Mouse (Mus musculus) olfactory bulb, adult 2 months (tissue): ENCODE results near the gene Ksr1. TPM values are rescaled to one million over a fixed set of nuclear protein-coding genes. Genes with fewer than 3 reads are reported as not detected.

ENCODE experiments used
- H3K27ac ChIP-seq: fragments of 200-500 bp; 2 replicates; pipeline ENCODE4 v1.5.1; 2012; ENCODE audit warnings: low read depth, low read length; ENCODE audit not compliant: insufficient read depth
- H3K4me1 ChIP-seq: fragments of 200-500 bp; 2 replicates; pipeline ENCODE4 v1.6.1; 2012; ENCODE audit warnings: low read length; ENCODE audit not compliant: control insufficient read depth, insufficient read depth
- H3K4me3 ChIP-seq: fragments of 200-500 bp; 2 replicates; pipeline ENCODE4 v1.5.1; 2012; ENCODE audit warnings: mild to moderate bottlenecking, low read depth, low read length, moderate library complexity; ENCODE audit not compliant: insufficient read depth
- CTCF ChIP-seq: fragments of 200-500 bp; IDR thresholded peaks from 2 replicates; pipeline ENCODE4 v1.5.1; 2012; ENCODE audit warnings: low read depth, mild to moderate bottlenecking, low read length, moderate library complexity; ENCODE audit not compliant: insufficient read depth
- POLR2A ChIP-seq: fragments of 200-500 bp; IDR thresholded peaks from 2 replicates; pipeline ENCODE4 v1.6.1; 2012; ENCODE audit warnings: mild to moderate bottlenecking, low read depth, low read length, moderate library complexity; ENCODE audit not compliant: insufficient read depth
- WGBS: fragments of 180-500 bp; shearing (Covaris S2); methylation state at CpG from one replicate; pipeline ENCODE4 v1.1.7; 2018; 5-methylcytosine and 5-hydroxymethylcytosine counted together
- polyA plus RNA-seq: library from polyadenylated mRNA; stranded (reverse); fragments of >200 nt; gene quantifications from 2 replicates; pipeline ENCODE4 v1.2.4, GENCODE M21; 2012; ENCODE audit warnings: low replicate concordance; ENCODE audit not compliant: missing spikeins, insufficient read depth, insufficient read length

Ksr1 gene
- polyA plus RNA-seq, 1 experiment: not detected

DNA sequence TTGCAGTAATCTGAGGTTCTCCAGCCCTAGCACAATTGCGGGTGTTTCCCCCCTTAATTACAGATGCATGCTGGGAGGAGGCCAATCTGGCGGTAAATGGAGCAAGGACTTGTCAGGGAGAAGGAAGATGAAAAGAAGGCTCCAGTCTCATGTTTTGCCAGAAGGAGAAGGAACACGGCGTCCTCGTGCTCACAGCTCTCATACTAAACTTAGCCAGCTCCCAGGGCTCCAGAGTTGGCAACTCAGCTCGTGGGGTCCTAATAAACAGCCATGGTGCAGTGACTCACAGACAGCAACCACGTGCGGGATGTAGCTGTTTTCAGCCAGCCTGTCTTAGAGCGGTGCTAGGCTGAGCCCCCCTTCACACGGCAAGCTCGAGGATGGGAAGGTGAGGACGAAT, 36.7 kb upstream of the Ksr1 start:
- WGBS: 17% methylated on average over 12 of the region's 12 CpGs
- Histone ChIP-seq H3K27ac (peak overlapping the region; percentile 88), H3K4me3 (no peak overlapping the region), H3K4me1 (peaks cover 33% of the 10 kb centered on the region)
- TF ChIP-seq CTCF (no peak), POLR2A (no peak)

DNA sequence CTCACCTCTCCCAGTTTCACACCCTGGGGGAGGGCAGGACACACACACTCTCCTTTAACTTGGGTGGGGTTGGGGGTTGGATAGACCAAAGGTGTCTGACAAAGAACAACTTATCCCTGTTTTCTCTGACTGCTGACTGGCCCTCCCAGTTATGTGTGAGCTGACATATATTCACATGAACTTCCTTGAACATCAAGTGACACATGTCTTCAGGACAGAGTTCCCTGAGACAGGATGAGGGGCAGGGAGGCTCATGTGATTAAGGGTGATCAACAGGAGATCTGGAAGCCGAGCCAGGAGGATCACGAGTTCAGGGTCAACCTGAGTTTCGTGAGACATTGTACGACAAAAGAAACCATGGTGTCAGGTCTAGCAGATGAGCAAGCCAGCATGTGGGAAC, 35.7 kb upstream of the Ksr1 start:
- TF ChIP-seq POLR2A: no peak
- TF ChIP-seq CTCF: no peak
- H3K4me1 ChIP-seq: peaks cover 27% of the 10 kb centered on the region
- no peak overlapping the region for H3K4me3 ChIP-seq
- 69% methylated on average over 4 of the region's 4 CpGs for WGBS
- peak overlapping the region; percentile 88 for H3K27ac ChIP-seq

DNA sequence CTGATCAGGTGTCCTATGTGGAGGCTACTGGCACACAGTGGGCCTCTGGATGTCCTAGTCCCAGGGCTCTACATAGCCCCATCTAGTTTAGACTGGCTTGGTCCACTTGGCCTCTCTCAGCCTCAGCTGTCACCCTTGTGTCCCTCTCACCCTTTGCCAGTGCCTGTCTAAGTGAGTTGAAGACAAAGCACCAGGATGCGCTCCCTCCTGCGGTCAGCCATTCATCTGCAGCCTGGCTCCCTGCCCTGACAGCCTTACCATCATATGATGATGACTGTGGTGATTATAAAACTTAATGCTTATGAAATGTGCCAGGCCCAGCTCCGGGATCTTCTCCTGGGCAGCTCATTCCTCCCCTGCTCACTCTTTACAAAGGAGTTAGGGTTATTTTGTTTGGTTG, 30.5 kb upstream of the Ksr1 start:
- WGBS: 87% methylated on average over 3 of the region's 3 CpGs
- TF ChIP-seq POLR2A (no peak), CTCF (no peak)
- Histone ChIP-seq H3K27ac (no peak overlapping the region), H3K4me1 (peaks cover 1% of the 10 kb centered on the region; the same call in 1 of the 2 replicates), H3K4me3 (no peak overlapping the region)

DNA sequence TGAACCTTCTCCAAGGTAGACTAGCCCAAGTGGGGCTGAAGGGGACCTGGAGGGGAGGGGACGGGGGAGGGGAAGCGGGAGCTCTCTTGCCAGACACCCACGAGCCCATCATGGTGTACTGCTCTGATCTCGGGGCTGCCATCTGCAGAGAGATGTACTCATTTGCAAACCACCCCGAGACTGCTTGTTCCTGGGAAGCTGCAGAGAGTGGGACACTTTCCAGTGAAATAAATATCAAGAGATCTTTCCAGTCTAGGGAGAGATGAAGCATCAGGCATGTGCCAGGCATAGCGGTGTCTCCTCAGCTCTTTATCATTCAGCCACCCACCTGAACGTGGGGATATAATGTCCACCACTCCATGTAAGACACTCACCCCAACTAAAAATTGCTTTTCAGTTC, 25.8 kb upstream of the Ksr1 start:
- H3K4me3 ChIP-seq: no peak overlapping the region
- WGBS: 65% methylated on average over 7 of the region's 7 CpGs
- H3K4me1 ChIP-seq: no peaks in the 10 kb centered on the region
- H3K27ac ChIP-seq: no peak overlapping the region
- TF ChIP-seq CTCF (no peak), POLR2A (no peak)

DNA sequence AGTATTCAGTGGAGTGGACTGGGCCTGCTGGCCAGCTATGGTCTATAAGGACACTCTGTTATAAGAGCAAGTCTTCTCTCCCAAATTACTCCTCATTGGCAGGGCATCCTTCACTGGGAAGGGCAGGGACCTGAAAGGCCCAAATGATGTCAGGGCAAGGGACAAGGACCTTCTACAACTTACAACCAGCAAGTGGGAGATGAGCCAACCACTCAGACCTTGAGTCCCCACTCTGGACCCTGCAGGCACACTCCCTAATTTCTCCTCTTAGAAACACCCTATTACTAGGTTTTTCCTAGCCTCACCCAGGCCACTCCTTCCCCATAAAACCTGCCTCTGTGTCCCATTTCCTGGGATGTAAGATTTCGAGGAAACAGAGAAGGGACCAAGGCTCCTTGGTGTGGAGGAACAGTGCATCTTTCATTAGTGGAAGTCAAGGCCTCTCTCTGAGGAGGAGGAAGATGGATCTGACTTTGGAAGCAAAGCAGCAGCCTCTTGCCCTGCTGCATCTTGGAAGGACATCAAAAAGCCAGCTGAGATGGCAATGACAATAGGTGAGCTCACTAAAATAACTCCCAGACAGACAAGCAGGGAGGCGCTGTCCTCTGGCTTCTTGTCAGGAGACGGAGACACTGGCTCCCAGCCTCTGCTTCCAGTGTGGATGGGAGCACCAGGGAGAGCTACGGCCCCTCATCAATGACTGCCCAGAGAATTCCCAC, 20.5 kb upstream of the Ksr1 start:
- peaks cover 2% of the 10 kb centered on the region; the same call in 1 of the 2 replicates for H3K4me1 ChIP-seq
- H3K27ac ChIP-seq: no peak overlapping the region
- 85% methylated on average over 4 of the region's 4 CpGs for WGBS
- TF ChIP-seq POLR2A (no peak), CTCF (no peak)
- H3K4me3 ChIP-seq: no peak overlapping the region

DNA sequence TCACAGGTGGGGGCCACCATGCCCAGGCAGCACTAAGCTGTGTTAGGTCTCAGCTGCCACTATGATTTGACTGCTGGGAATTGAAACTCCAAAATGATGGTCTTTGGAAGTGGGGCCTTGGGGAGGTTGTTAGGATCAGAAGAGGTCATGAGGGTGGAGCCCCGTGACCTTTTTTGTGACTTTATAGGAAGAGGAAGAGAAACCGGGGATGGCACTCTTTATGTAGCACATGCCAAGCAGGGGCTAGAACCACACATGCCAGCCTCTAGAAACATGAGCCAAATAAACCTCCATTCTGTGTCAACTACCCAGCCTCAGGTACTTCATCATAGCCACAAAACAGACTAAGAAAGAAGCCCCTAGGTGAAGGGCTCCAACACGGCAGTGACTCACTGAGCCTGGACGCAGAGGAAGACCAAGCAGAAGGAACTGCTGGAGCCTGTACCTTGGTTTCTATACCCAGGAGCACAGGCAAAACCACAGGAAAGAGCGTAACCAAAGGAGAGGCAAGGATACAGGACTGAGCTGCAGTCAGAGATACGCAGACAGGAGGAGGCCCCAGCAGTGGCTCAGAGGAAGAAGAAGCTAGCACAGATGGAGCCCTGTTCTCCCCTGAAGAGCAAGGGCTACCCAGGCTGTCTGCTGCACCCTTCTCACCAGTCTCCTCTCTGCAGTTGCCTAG, 15.0 kb upstream of the Ksr1 start:
- Histone ChIP-seq H3K4me3 (no peak overlapping the region), H3K27ac (no peak overlapping the region), H3K4me1 (peaks cover 2% of the 10 kb centered on the region; the same call in 1 of the 2 replicates)
- WGBS: 95% methylated on average over 6 of the region's 6 CpGs
- no peak for TF ChIP-seq POLR2A
- no peak for TF ChIP-seq CTCF

DNA sequence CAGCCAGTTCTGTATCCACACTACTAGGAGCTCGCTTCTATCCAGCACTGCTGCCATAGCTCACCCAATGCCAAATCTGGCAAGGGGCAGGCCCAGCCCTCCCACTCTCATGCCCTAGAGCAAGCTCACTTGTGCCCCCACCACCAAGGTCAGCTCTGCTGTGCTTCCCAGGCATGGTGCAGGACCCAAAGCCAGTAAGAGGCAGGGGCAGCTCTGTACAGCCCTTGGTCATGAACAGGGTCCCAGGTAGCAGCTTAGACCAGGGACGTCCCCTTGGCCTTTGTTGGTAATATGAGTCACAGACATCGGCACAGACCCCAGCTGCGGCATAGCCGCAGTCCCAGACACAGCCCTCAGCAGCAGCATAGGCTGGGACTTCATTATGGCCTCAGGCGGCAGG, 13.9 kb upstream of the Ksr1 start:
- no peak for TF ChIP-seq CTCF
- no peak for TF ChIP-seq POLR2A
- H3K27ac ChIP-seq: no peak overlapping the region
- no peak overlapping the region for H3K4me3 ChIP-seq
- WGBS: 91% methylated on average over 6 of the region's 6 CpGs
- peaks cover 7% of the 10 kb centered on the region for H3K4me1 ChIP-seq

GRCm38 (mm10) chr11:79157729-79158128, 11.5 kb upstream of the Ksr1 start:
- Histone ChIP-seq H3K4me1 (peaks cover 7% of the 10 kb centered on the region), H3K4me3 (no peak overlapping the region), H3K27ac (no peak overlapping the region)
- 88% methylated on average over 4 of the region's 4 CpGs for WGBS
- TF ChIP-seq POLR2A: no peak
- TF ChIP-seq CTCF: no peak

- peaks cover 8% of the 10 kb centered on the region for H3K4me1 ChIP-seq
- no peak overlapping the region for H3K27ac ChIP-seq
- WGBS: 66% methylated on average over 6 of the region's 6 CpGs
These were observed 9.1 kb upstream of the Ksr1 start for GRCm38 (mm10) chr11:79155348-79155747.

DNA sequence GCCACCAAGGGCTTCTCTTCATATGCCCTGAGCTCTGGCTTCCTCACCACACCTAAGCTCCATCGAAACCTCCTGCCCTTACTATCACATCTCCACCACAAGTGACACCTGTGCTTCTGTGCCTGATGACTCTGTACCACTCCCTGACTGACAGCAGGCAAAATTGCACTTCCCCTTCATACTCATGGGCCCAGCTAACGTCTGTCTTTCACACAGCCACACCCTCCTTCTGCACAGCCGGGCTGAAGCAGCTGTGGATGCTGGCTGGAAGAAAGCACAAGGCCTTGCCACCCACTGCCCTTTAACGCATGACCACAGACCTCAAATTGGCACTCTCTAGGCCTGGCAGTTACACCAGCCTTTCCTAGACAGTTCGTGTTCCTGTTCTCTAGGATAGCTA, 6.5 kb upstream of the Ksr1 start:
- no peak for TF ChIP-seq CTCF
- no peak for TF ChIP-seq POLR2A
- WGBS: 67% methylated on average over 5 of the region's 5 CpGs
- Histone ChIP-seq H3K4me3 (no peak overlapping the region), H3K27ac (no peak overlapping the region), H3K4me1 (peaks cover 10% of the 10 kb centered on the region)

More at GRCm38 (mm10) chr11:79155348-79155747, 9.1 kb upstream of the Ksr1 start:
- no peak for TF ChIP-seq CTCF
- TF ChIP-seq POLR2A: no peak
- H3K4me3 ChIP-seq: no peak overlapping the region
